Comparison of ENCODE assay signal across 29 mouse cellular contexts in genomic region chr4:33183477-33183876, GRCm38 (mm10). TPM values are rescaled to one million over a fixed set of nuclear protein-coding genes. Genes with fewer than 3 reads are reported as not detected.
DNase-seq lines count a peak whose midpoint lies in the region; ATAC-seq and TF ChIP-seq lines count a peak whose summit lies in the region.
"Had no signal": no experiment of that assay in that cellular context is flagged by ENCODE, and none has a peak within 500 bp of the region (broad histone marks: within the 10 kb centered on the region; RNA-seq: fewer than 3 reads in every experiment).

No protein-coding gene starts in this region.

- H3K4me2 ChIP-seq in heart, embryonic 11.5 days: no peak overlapping the region
- H3K4me2 ChIP-seq: embryonic facial prominence, embryonic 13.5 days; forebrain, embryonic 12.5 days; forebrain, embryonic 15.5 days; heart, embryonic 13.5 days; hindbrain, embryonic 14.5 days had no signal

- no peaks in the 10 kb centered on the region for H3K27me3 ChIP-seq in heart, embryonic 11.5 days (ENCODE audit: control insufficient read depth, insufficient read depth, low read length)
- H3K27me3 ChIP-seq: embryonic facial prominence, embryonic 13.5 days; forebrain, embryonic 15.5 days had no signal

- peak in 1 of 2 experiments; percentile 19 for DNase-seq in layer of hippocampus, adult 2 months (ENCODE audit: low spot score in 2 of 2)
- no peak for DNase-seq in layer of hippocampus, postnatal 25 days (ENCODE audit: extremely low spot score in 1 of 2, low spot score in 1 of 2)
- DNase-seq in right cerebral cortex, adult 18-20 months: peak; percentile 7
- DNase-seq in right cerebral cortex, postnatal 4 days: no peak
- peak; percentile 61 for DNase-seq in telencephalon, adult 2 months (ENCODE audit: low read depth, low spot score)
- DNase-seq: adrenal gland, adult 2 months; adrenal gland, postnatal 14 days; cerebellum, adult 11-12 months; cerebellum, adult 8-10 months; cerebellum, postnatal 10 days; cerebellum, postnatal 36 days; embryo, embryonic 11 days; gastrocnemius, adult 2 months; gastrocnemius, postnatal 14 days; heart, postnatal 14 days; heart, postnatal 4 days had no signal

- no peak overlapping the region for H3K9ac ChIP-seq in heart, embryonic 11.5 days (ENCODE audit: low read depth, low read length)
- H3K9ac ChIP-seq: embryonic facial prominence, embryonic 13.5 days; forebrain, embryonic 12.5 days; forebrain, embryonic 15.5 days; heart, embryonic 13.5 days; hindbrain, embryonic 14.5 days had no signal

- no peak overlapping the region for H3K4me3 ChIP-seq in layer of hippocampus, adult 2 months
- no peak overlapping the region for H3K4me3 ChIP-seq in heart, embryonic 11.5 days (ENCODE audit: low read depth, low read length)
- H3K4me3 ChIP-seq: embryonic facial prominence, embryonic 10.5 days; embryonic facial prominence, embryonic 13.5 days; erythroblast, embryonic 14.5 days; forebrain, embryonic 12.5 days; forebrain, embryonic 15.5 days; gastrocnemius, adult 2 months; heart, embryonic 13.5 days had no signal

- H3K9me3 ChIP-seq in heart, embryonic 11.5 days (replicated peaks; ENCODE audit: control insufficient read depth, low read length): no peaks in the 10 kb centered on the region
- H3K9me3 ChIP-seq: embryonic facial prominence, embryonic 10.5 days; embryonic facial prominence, embryonic 13.5 days; forebrain, embryonic 12.5 days; forebrain, embryonic 15.5 days; heart, embryonic 13.5 days had no signal

- ATAC-seq in heart, embryonic 11.5 days (replicated peaks; ENCODE audit: insufficient number of reproducible peaks, low FRiP score, low TSS enrichment): no peak
- ATAC-seq: CD4-positive, CD25-positive, alpha-beta regulatory T cell, adult 4 months; forebrain, embryonic 15.5 days; hindbrain, postnatal 0 days had no signal

- no peak for TF ChIP-seq CTCF in layer of hippocampus, adult 2 months (conservative IDR thresholded peaks at IDR 0.05)

- H3K27ac ChIP-seq in layer of hippocampus, adult 2 months: peak overlapping the region; percentile 14; the same call in 1 of the 2 replicates
- no peak overlapping the region for H3K27ac ChIP-seq in heart, embryonic 11.5 days (ENCODE audit: low read depth, low read length)
- H3K27ac ChIP-seq: embryonic facial prominence, embryonic 10.5 days; embryonic facial prominence, embryonic 13.5 days; forebrain, embryonic 12.5 days; forebrain, embryonic 15.5 days; gastrocnemius, adult 2 months; heart, embryonic 13.5 days; hindbrain, embryonic 14.5 days; hindbrain, postnatal 0 days had no signal

- no peaks in the 10 kb centered on the region for H3K4me1 ChIP-seq in heart, embryonic 11.5 days (ENCODE audit: control insufficient read depth, insufficient read depth, low read length)

- no peaks in the 10 kb centered on the region for H3K36me3 ChIP-seq in heart, embryonic 11.5 days (ENCODE audit: control insufficient read depth, insufficient read depth, low read length)
- H3K36me3 ChIP-seq: embryonic facial prominence, embryonic 10.5 days; embryonic facial prominence, embryonic 13.5 days; forebrain, embryonic 12.5 days had no signal

- WGBS in heart, embryonic 11.5 days (ENCODE audit: insufficient replicate concordance): 77% methylated on average over 5 of the region's 5 CpGs

RNA-seq across cellular contexts. Expression of gene Pm20d2, which starts 6.1 kb away (rescaled TPM):
- 10 to 100 TPM; 10.6 to 10.9 TPM for total RNA-seq in layer of hippocampus, adult 2 months (2021)
- 10 to 100 TPM in 1 of 2 experiments, 1 to 10 TPM in 1; 9.4 to 13.4 TPM for total RNA-seq in layer of hippocampus, postnatal 25 days (2021)
- 1.1 and 1.5 TPM in 2 replicates for polyA plus RNA-seq in heart, embryonic 11.5 days (2014; fragmentation: Nextera tagmentation; extraction: Ambion mirVana)
- total RNA-seq: MEL had no signal
- polyA plus RNA-seq: C2C12; CD4-positive, CD25-positive, alpha-beta regulatory T cell, adult 4 months; erythroblast, embryonic 14.5 days had no signal

RNA-seq across cellular contexts. Expression of gene Srsf12, which starts 25.3 kb away (rescaled TPM):
- 10 to 100 TPM; 25.7 to 26.6 TPM for total RNA-seq in layer of hippocampus, adult 2 months (2021)
- 10 to 100 TPM; 24.3 to 31.9 TPM for total RNA-seq in layer of hippocampus, postnatal 25 days (2021)
- 1.7 and 3.1 TPM in 2 replicates for polyA plus RNA-seq in heart, embryonic 11.5 days (2014; fragmentation: Nextera tagmentation; extraction: Ambion mirVana)
- total RNA-seq: gastrocnemius, adult 2 months; gastrocnemius, postnatal 14 days; heart, postnatal 14 days; MEL had no signal
- polyA plus RNA-seq: C2C12; erythroblast, embryonic 14.5 days had no signal

RNA-seq across cellular contexts. Expression of gene Gabrr1, which starts 51.2 kb away (rescaled TPM):
- total RNA-seq in layer of hippocampus, adult 2 months (2021): not detected
- total RNA-seq in layer of hippocampus, postnatal 25 days (2021): under 1 TPM in 1 of 2 experiments, not detected in 1; 0.20 TPM
- 0.37 TPM in 1 of 2 replicates, not detected in the other for polyA plus RNA-seq in heart, embryonic 11.5 days (2014; fragmentation: Nextera tagmentation; extraction: Ambion mirVana)
- total RNA-seq: gastrocnemius, postnatal 14 days; MEL had no signal
- polyA plus RNA-seq: adrenal gland, adult 2 months; CD4-positive, CD25-positive, alpha-beta regulatory T cell, adult 4 months; embryonic facial prominence, embryonic 10.5 days; embryonic facial prominence, embryonic 13.5 days; hindbrain, embryonic 11.5 days had no signal

Comparison
In these comparisons a context has a peak if more than half of its experiments do, and no peak if none do; other contexts are left out.
1. DNase-seq: peak in right cerebral cortex, adult 18-20 months (single experiment) and telencephalon, adult 2 months (single experiment); none in layer of hippocampus, postnatal 25 days (0 of 2) and right cerebral cortex, postnatal 4 days (single experiment).